Mouse (Mus musculus) heart, adult 11 months (tissue): ENCODE measurements at regions not wholly inside any gene's neighbourhood (a gene's known extent, or its start where the extent isn't known, plus 50 kb on each side); places are given as distances from the start of the nearest gene placed in this dataset.

Experiments
- DNase-seq: peaks from one replicate; pipeline ENCODE4 v3.0.0; 2022

DNA sequence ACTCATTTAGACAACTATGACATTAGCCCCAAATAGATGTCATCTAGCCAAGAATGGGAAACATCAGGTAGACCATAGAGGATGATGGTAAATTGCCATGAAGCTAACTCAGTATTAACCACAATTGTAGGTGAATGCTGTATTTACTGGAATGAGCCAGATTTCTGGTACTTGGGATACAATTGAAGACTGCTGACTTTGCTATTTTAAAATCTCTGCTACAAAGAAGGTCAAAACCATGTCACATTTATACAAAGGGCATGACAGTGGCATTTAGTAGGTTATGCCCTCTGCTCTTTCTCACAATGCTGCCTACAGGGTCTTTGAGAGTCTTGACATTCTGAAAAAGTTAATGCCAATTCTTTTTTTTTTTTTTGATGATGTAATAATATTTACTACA lies 178.8 kb upstream of the 4930583I09Rik start:
- DNase-seq, result no peak

DNA sequence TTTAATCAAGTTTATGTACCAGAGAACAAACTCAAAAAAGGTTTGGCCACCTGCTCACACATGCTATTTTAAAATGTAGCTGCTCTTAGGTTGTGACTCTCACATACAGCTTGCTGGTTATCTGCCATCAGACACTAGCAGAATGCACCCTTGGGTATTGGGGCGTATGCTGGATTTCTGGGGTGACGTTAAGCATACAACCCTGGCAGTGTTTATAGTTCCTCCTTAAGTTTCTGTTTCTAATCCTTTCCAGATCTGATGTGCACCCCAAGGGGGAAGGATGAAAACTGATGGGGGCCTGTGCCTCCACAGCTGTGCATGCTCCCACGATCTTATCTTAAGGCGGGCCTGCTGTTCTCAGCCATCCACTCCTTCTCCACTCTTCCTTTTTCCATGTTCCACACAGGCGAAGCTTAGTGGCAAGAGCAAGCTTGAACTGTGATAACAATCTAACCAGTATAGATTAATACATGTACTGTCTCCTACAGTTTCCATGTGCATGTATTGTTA lies 164.8 kb upstream of the 4930583I09Rik start:
- DNase-seq, result no peak

DNA sequence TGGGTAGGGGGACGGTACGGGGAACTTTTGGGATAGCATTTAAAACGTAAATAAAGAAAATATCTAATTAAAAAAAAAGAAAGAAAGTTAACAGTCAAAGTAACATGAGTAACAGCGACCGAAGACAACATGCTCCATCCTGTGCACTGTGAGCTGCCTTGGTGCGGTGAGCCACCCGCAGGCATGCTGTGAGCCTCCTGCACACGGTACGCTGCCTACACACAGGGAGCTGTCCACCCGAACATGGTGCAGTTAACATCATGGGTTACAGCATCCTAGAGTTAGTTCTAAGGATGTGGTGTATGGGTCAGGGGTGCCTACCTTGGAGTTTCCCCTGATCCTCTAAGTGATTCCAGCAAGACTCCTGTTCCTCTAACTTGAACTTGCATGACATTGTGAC lies 158.6 kb upstream of the 4930583I09Rik start:
- DNase-seq, result peak; percentile 74

DNA sequence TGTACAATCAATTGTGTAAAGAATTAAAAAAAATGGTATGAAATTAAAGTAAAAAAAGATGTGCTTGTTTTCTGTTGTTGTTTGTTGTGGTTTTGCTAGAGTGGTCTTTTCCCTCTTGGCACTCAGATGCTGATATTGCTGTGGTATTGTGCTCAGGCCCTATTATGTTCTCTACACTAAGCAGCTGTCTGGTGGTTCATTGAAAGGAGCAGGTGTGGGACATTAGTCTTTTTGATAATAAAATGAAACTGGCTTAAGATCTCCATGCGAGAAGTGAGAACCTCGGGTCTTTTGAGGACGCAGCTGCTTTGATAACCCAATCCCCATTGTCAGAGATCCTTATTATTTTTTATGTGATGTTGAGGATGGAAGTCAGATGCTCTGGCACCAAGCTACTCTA lies 155.4 kb upstream of the 4930583I09Rik start:
- DNase-seq, result peak; percentile 28

DNA sequence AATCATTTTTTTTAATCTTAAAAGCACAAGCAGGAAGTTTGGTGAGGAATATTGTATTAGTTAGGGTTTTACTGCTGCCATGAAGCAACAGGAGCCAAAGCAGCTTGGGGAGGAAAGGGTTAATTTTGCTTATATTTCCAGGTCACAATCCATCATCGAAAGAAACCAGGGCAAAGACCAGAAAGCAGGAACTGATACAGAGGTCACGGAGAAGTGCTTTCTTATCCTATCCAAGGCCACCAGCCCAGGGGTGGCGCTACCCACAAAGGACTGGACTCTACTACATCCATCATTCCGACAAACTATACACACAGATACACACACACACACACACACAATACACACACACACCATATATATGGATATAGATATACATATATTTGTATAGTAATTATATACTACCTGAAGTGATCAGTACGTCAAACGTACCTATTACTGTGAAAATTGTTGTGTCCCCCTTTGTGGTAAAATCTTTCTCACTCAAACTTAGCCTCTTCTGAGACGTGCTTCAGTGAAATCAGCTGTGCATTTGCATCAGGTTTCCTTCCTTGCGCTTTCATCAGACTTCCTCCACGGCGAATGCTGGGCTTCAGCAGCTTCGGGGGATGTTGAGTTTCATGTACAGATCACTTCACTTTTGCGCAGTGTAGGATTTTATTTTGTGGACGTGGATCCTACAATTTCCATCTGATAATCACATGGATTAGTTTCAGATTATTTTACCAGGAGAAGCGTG lies 148.6 kb upstream of the 4930583I09Rik start:
- DNase-seq, result peak; percentile 66

DNA sequence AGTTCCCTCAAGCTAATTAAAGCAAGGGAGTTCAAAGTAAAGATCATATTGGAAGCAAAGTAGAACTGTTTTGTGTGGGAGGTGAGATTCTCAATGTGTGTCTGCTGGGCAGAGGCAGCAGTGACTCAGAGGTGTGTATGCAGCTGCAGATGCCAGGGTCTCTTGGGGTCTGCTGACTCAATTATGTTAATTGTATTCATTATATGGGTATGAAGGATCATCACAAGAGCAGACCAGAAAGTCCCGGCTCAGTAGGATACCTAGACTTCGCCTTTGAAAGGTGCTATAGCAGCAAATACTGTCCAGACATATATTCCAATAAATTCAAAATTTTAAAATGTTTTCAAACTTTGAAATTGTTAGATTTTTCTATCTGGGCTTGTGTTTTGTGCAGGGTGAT lies 147.6 kb upstream of the 4930583I09Rik start:
- DNase-seq, result peak; percentile 22

DNA sequence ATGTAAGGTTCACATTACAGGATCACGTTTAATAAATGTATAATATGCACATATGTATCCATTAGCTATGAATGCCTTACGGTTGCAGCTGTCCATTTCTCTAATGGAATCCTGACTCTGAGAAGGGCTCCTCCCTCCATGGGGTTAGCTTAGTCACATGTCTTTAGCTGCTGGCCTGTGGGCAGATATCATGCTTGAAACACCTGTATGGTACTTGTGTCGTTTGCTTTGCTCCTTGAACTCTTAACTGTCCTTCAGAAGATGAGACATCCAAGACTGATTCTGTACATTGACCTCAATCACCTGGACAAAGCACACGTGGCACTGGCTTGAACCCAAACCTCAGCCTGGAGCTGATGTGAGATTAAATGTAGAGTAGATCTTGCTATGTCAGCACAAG lies 128.3 kb upstream of the 4930583I09Rik start:
- DNase-seq, result peak; percentile 56

DNA sequence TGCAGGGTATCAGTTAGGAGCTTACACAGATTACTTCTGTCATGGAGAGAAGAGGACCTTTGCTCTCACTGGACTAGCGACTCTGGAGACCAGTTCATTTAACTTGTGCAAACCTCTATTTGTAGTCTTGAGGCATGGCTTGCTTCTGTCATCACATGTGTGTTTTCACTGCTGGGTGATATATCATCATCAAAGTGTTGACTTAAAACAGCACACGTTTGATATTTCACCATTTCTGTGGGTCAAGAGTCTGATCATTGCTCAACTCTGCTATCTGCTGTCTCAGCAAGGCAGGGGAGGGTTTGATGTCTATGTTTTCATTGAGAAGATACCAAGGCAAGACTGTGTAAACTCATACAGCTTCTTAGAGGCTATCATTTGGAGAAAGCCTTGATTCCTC lies 126.0 kb upstream of the 4930583I09Rik start:
- no peak for DNase-seq

DNA sequence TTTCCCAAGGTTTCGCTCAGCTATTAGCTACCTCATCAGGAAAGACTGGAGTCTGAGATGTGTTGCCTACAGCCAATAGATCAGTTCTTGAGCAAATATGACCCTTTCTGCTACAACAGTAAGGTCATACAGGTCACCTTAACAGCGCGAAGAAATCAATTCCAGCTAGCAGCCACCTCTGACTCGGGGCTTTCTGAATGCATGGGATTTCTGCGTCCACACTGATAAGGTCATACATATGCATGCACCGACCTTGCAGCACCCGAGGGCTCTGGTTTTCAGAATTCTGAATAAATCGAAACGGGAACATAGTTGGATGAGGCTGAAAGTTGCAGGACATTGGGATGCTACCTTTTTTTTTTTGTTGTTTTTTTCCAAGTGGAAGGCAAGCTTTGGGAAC lies 121.6 kb upstream of the 4930583I09Rik start:
- DNase-seq, result peak; percentile 74

DNA sequence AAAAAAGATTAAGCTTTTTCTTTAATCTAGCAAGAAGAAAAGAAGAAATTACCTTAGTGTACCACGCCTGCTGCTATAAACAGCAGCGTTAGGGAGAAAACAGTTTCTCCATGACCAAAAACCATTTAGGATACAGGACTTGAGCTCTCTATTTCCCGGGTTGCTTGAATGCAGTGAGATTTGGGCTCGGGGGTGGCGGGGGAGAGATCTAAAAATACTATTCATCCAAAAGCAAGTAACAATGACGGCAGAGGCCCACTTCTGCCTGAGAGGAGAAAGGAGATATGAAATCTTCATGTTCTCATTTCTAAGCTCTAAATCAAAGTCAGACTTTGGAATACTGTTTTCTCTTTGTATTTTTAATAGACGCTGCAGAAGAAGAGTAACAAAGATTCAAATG lies 120.6 kb upstream of the 4930583I09Rik start:
- DNase-seq, result no peak

DNA sequence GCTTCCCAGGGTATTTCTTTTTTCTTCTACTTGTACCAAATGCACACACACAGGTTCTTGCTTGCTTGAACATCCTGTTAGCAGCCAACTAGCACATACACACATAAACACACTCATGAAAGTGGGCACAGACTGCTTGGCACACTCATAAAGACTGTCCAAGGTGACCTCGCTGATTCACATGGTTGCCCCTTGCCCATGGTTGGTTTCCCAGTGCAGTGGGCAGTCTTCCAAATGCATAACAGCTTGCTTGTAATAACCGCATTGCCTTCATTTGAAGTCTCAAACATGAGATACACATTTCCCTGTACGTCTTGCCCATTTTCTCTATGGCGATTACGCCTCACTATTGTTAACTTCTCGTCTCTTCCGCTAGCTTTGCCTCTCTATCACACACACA lies 117.4 kb upstream of the 4930583I09Rik start:
- DNase-seq, result no peak

DNA sequence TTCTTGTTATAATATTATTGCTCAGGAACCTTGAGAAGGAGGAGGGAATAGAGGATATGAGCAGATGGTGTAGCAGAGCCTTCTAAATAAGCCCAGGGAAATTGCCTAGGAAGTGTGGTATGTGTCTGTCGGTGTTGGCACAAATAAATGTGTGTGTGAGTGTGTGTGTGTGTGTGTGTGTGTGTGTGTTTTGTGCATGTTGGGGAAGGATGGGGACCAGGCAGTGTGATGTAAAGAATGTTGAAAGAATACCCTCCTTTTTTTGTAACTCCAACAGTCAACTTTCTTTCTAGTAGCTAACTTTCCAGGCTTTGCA lies 115.7 kb upstream of the 4930583I09Rik start:
- no peak for DNase-seq

DNA sequence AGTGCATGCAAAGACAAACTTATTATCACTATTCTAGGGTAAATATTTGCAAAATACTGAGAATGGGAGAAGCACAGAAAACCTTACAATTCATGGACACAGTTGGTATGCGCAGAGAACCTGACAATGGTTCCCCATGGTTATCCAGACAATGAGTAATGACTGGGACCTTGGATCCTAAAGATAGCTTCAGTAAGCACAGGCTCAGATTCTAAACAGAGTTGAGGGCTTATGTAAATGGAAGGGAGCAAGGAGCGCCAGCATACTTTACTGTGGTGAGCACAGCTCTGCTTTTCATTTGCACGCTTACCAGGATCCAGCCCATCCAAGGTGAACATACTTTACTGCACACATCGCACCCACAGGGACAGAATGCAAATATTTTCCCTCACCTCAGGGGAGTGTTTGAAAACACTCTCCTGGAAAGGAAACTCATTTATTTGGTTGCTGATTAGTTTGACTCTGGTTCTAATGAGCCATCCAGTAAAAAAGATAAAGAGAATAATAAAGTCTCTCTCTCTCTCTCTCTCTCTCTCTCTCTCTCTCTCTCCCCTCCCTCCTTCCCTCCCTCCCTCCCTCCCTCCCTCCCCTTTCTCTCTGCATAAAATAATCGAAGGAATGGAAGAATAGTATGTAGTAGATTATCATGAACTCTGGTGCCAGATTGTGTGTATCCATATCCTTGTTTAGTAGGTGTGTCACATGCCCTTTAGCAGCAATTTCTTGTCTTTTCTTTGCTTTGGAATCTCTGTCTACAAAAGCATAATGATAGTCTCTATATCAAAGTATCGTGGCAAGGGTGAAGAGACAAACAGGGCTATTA lies 115.1 kb upstream of the 4930583I09Rik start:
- DNase-seq, result no peak

DNA sequence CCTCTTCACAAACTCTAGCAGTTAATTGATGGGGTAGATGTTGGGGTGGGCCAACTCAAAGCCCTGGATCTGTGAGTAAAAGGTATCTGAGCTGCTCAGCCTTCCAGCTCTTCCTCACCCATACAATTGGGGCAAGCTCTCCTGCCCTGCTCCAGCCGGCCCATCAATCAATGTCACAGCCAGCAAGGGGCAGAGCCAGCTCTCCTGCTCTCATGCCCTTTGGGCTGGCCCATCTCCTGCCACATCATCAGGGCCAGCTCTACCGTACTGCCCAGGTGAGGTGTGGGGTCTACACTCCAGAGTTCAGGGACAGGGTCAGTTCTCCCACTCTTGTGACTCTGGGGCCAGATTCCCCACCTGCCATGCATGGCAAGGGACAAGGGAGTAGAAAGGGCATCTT lies 107.3 kb upstream of the 4930583I09Rik start:
- DNase-seq, result peak; percentile 86

DNA sequence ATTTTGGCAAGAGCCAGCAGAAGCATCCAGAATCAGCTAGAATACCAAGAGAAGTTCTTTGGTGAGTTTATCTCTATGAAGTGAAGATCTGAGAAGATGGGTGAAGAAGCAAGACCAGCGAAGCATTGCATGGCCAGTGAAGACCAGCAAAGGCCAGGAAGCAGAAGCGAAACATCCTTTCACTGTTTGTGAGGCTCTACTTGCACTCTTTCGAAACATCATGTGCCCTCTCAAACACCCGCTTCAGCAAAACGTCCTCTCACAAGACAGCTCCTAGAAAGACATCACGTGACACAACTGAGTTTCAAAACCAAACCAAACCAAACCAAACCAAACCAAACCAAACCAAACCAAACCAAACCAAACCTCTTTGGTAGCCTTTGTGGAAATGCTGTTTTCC lies 105.7 kb upstream of the 4930583I09Rik start:
- DNase-seq, result peak; percentile 84

DNA sequence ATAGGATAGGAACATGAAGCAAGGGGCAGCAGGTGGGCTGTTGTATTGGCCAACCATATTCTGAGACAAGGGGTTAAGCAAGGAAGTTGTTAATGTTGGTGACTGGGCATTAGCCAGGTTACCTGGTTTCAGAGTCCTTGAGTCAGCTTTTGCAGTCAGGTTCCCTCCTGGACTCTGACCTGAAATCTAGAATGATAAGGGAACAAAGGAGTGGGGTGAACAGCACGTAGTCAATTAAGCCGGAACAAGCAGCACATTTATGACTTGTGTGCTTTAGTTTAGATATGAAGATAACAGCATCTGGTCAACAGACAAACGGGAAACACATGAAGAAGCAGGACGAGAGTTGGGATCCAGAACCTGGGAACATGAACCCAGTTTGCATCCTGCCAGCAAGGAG lies 99.8 kb upstream of the 4930583I09Rik start:
- peak; percentile 8 for DNase-seq

DNA sequence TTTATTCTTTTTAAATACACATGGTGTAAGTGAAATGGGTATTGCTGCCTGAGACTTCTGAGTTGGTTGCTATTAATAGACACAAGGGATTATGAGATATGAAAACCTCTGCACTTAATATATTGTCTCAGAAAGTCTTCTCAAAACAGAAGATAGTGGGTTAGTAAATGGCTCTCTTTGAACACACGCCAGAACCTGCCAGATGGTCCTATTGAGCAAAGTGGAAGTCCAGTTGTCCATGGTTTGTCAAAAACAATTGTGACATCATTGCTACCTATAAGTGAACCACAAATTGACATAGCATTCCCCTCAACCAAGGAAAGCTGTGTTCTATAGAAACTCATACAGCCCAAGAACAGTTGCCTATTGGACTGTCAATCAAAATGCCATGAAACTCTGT lies 98.5 kb upstream of the 4930583I09Rik start:
- DNase-seq, result peak; percentile 42

DNA sequence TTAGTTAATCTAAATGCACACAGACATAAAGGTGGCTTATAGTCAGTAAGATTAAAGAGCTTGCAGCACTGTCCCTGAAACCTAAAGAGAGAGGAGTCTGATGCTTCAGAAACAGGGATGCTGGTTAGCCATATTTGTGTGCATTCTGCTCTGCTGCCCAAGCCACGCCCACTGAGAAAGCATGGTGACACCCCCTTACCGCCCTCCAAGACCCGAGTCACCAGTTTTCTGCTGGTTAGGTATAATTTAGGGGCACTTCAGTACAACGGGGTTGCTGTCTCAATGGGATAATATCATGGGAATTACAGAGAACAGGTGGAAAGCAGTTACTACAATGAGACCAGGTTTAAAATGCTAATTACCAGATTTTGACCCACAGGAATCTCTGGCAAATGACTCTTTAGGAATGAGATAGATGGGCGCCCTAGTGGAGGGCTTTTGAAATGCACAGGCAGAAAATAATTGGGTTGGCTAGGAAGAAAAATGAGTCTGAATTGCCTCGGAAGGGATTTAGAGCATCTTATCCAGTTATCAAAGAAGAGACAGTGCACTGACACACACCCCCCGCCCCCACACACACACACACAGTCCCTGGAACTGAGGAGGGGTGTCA lies 95.1 kb upstream of the 4930583I09Rik start:
- DNase-seq, result peak; percentile 63

DNA sequence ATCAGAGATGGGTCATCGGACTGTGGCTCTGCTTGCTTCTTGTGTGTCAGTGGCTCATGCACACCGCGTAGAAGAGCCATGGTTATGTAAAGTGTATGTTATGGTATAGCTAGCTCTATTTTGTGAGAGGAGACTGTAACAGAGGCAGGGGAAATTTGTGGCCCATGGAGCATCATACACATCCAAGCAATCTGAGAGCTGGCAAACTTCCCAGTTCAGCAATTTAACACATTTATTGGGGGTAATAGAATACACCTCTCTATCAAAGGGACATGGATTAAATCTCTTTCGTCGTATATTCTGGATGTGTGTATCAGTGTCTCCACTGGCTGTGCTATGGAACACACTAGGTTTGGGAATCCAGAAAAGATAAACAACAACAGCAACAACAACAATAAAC lies 87.9 kb upstream of the 4930583I09Rik start:
- peak; percentile 78 for DNase-seq

DNA sequence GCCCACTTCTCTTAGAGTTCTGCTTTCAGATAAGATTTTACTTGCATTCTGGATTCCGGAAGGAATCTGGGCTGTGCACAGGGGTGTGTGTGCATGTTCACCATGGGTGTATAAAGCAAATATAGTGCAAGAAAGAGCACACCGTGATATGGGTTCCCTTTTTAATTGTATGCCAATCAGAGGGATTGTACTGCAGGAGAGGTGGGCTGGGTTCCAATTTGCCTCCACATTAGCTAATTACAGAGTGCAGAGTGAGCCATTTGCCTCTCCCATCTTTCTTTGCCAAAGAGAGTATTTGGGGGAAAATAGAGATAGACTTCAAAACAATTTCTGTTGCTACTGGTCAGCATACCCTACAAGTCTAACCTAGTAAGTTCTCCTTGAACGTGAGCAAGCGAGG lies 86.4 kb upstream of the 4930583I09Rik start:
- DNase-seq, result no peak

DNA sequence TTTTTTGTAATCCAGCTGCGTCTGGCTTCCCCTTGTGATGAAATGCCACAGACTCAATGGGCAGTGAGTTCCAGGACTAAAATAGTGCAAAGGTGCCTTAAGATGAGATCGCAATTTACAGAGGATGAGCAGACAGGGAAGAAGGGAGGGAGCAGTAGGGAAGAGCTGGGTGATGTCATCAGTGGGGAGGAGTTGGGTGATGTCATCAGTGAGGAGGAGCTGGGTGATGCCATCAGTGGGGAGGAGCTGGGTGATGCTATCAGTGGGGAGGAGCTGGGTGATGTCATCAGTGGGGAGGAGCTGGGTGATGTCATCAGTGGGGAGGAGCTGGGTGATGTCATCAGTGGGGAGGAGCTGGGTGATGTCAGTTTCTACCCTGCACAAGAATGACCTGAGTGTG lies 84.4 kb upstream of the 4930583I09Rik start:
- DNase-seq, result no peak

DNA sequence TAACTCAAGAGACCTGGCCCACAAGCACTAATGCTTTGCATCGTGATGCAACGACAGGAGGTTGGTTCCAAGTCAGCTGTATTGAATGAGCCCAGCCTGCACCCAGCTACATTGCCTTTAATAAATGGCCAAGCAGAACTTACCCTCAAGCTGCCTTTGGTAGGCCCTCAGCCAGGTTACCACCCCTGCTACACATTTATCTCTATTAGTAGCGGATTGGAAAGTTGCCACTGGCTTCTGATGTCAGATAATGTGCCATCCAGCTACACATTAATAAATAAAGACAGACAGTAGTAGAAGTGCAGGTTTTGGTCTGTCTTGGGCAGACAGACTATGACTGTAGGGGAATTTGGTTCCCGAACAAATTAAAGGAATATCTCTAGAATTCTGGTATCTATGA lies 82.0 kb upstream of the 4930583I09Rik start:
- DNase-seq, result peak; percentile 57

DNA sequence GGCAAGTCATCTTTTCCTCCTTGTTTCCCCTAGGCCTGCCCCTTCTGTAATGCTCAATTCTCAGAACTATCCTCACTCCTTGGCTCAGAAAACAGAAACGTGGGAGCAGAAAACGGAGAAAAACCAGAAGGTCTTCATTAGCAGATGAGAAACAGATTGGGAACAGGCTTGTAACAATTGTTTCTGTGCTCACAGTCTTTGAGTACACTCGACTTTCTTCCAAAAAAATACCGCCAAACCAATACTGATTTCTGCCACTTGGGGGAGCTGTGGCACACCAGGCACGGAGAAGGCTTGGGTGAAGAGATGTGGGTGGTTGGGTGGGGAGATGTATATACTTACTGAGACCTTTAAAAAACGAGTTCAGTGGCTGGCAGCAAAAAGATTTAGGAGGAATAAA lies 80.8 kb upstream of the 4930583I09Rik start:
- DNase-seq, result peak; percentile 89

DNA sequence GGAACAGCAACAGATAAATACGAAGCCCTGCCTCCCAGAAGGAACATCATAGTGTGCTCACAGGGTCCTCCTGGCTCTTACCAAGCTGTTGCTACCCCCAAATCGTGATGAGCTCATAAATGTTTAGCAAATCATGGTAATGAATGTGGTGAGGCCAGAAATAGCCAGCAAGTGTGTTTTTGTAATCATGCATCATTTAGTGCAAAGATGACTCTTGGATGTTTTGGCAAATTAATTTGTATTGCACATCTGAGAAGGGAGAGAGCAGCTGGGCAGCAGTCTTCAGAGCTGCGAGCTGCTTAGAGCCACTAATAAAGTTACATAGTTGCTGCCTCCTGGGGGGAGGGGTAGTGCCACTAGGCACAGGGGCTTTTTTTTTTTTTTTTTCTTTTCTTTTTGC lies 79.8 kb upstream of the 4930583I09Rik start:
- DNase-seq, result peak; percentile 88
